Mouse (Mus musculus) lung, embryonic 15.5 days (tissue): ENCODE measurements around the gene Zic5. TPM values are rescaled to one million over a fixed set of nuclear protein-coding genes. Genes with fewer than 3 reads are reported as not detected.

Source experiments
- ATAC-seq: fragments of 200-750 bp; cut with Nextera tagmentation; 2 replicates; pipeline ENCODE4 v1.8.0; 2017; ENCODE audit warnings: moderate number of reproducible peaks, borderline replicate concordance; ENCODE audit not compliant: low FRiP score, low TSS enrichment; ENCODE audit errors: extremely low read depth
- H3K27ac ChIP-seq: fragments of 300-500 bp; sonication (generic); 2 replicates; pipeline ENCODE4 v1.5.1; 2015; ENCODE audit warnings: moderate library complexity, mild to moderate bottlenecking, inconsistent platforms
- H3K27me3 ChIP-seq: fragments of 300-500 bp; sonication (generic); 2 replicates; pipeline ENCODE4 v1.6.1; 2015; ENCODE audit warnings: inconsistent platforms
- H3K36me3 ChIP-seq: fragments of 300-500 bp; sonication (generic); 2 replicates; pipeline ENCODE4 v1.6.1; 2015; ENCODE audit warnings: inconsistent platforms
- H3K4me1 ChIP-seq: fragments of 300-500 bp; sonication (generic); 2 replicates; pipeline ENCODE4 v1.6.1; 2015; ENCODE audit warnings: inconsistent platforms
- H3K4me2 ChIP-seq: fragments of 300-500 bp; sonication (generic); 2 replicates; pipeline ENCODE4 v1.6.1; 2015; ENCODE audit warnings: inconsistent platforms, mild to moderate bottlenecking, moderate library complexity
- H3K4me3 ChIP-seq: fragments of 300-500 bp; sonication (generic); 2 replicates; pipeline ENCODE4 v1.5.1; 2015; ENCODE audit warnings: mild to moderate bottlenecking, inconsistent platforms
- H3K9ac ChIP-seq: fragments of 300-500 bp; sonication (generic); 2 replicates; pipeline ENCODE4 v1.6.1; 2015; ENCODE audit warnings: inconsistent platforms
- H3K9me3 ChIP-seq: fragments of 300-500 bp; sonication (generic); 2 replicates; pipeline ENCODE4 v1.6.1; 2016; ENCODE audit warnings: inconsistent platforms
- WGBS: fragments of 180-500 bp; shearing (Covaris S2); methylation state at CpG from one replicate; pipeline ENCODE4 v1.1.7; 2015; 5-methylcytosine and 5-hydroxymethylcytosine counted together
- polyA plus RNA-seq: library from polyadenylated mRNA; unstranded; fragments of >200 nt; fragmentation: Nextera tagmentation; extraction: Ambion mirVana; gene quantifications from 2 replicates; pipeline ENCODE4 v1.2.1, GENCODE M21; 2015

Zic5 gene
- polyA plus RNA-seq: 0.08 TPM in 1 of 2 replicates, not detected in the other

GRCm38 (mm10) chr14:122464763-122465741, at the start of gene Zic5:
Gene Zic5 (minus strand): TSS chr14:122465677.
- WGBS: under 1% methylated on average over 51 of the region's 62 CpGs
- Histone ChIP-seq H3K27me3 (peaks cover 96% of the 10 kb centered on the region), H3K4me1 (peaks cover 23% of the 10 kb centered on the region), H3K36me3 (no peaks in the 10 kb centered on the region), H3K4me2 (peak within 1 kb of the TSS; percentile 92), H3K27ac (no peak within 1 kb of the TSS), H3K9me3 (no peaks in the 10 kb centered on the region), H3K9ac (no peak within 1 kb of the TSS), H3K4me3 (peak within 1 kb of the TSS; percentile 49)
- peak; percentile 66 for ATAC-seq

GRCm38 (mm10) chr14:122513511-122514036, 48.1 kb upstream of the Zic5 start:
- Histone ChIP-seq H3K9me3 (no peaks in the 10 kb centered on the region), H3K4me2 (no peak overlapping the region), H3K36me3 (no peaks in the 10 kb centered on the region), H3K27ac (no peak overlapping the region), H3K4me1 (no peaks in the 10 kb centered on the region), H3K4me3 (no peak overlapping the region), H3K9ac (no peak overlapping the region), H3K27me3 (0 out of 2 replicates have a peak, but pooled peaks cover 16% of the 10 kb centered on the region)
- no peak; the same call in 1 of the 2 replicates for ATAC-seq
- WGBS: 19% methylated on average over 1 of the region's 1 CpGs

GRCm38 (mm10) chr14:122511519-122511918, 46.0 kb upstream of the Zic5 start:
- no peak overlapping the region for H3K27ac ChIP-seq
- H3K4me2 ChIP-seq: no peak overlapping the region
- no peaks in the 10 kb centered on the region for H3K4me1 ChIP-seq
- H3K4me3 ChIP-seq: no peak overlapping the region
- H3K27me3 ChIP-seq: 0 out of 2 replicates have a peak, but pooled peaks cover 16% of the 10 kb centered on the region
- H3K9me3 ChIP-seq: no peaks in the 10 kb centered on the region
- no peak for ATAC-seq
- H3K9ac ChIP-seq: no peak overlapping the region
- H3K36me3 ChIP-seq: no peaks in the 10 kb centered on the region
- WGBS: 40% methylated on average over 3 of the region's 3 CpGs

- H3K27ac ChIP-seq: no peak overlapping the region
- no peak overlapping the region for H3K4me2 ChIP-seq
- H3K36me3 ChIP-seq: no peaks in the 10 kb centered on the region
- no peak overlapping the region for H3K9ac ChIP-seq
- 0 out of 2 replicates have a peak, but pooled peaks cover 16% of the 10 kb centered on the region for H3K27me3 ChIP-seq
- no peaks in the 10 kb centered on the region for H3K4me1 ChIP-seq
- WGBS: 24% methylated on average over 2 of the region's 2 CpGs
- no peaks in the 10 kb centered on the region for H3K9me3 ChIP-seq
- no peak overlapping the region for H3K4me3 ChIP-seq
- ATAC-seq: no peak
Measured at GRCm38 (mm10) chr14:122509058-122509457, 43.6 kb upstream of the Zic5 start.

GRCm38 (mm10) chr14:122492015-122492414, 26.5 kb upstream of the Zic5 start:
- Histone ChIP-seq H3K27me3 (peaks cover 76% of the 10 kb centered on the region), H3K9ac (no peak overlapping the region), H3K4me2 (no peak overlapping the region)

GRCm38 (mm10) chr14:122491521-122491920, 26.0 kb upstream of the Zic5 start:
- no peak for ATAC-seq
- Histone ChIP-seq H3K9ac (no peak overlapping the region), H3K27ac (no peak overlapping the region), H3K36me3 (no peaks in the 10 kb centered on the region), H3K4me1 (0 out of 2 replicates have a peak, but pooled peaks cover 4% of the 10 kb centered on the region), H3K4me3 (no peak overlapping the region), H3K9me3 (no peaks in the 10 kb centered on the region), H3K4me2 (no peak overlapping the region), H3K27me3 (peaks cover 75% of the 10 kb centered on the region)
- WGBS: 67% methylated on average over 6 of the region's 6 CpGs

More at GRCm38 (mm10) chr14:122492015-122492414, 26.5 kb upstream of the Zic5 start:
- no peak for ATAC-seq
- H3K36me3 ChIP-seq: no peaks in the 10 kb centered on the region
- H3K27ac ChIP-seq: no peak overlapping the region
- 79% methylated on average over 1 of the region's 1 CpGs for WGBS
- H3K9me3 ChIP-seq: no peaks in the 10 kb centered on the region
- no peak overlapping the region for H3K4me3 ChIP-seq
- H3K4me1 ChIP-seq: 0 out of 2 replicates have a peak, but pooled peaks cover 4% of the 10 kb centered on the region

GRCm38 (mm10) chr14:122490441-122491328, 25.2 kb upstream of the Zic5 start, which contains the start of gene Gm10837:
Gene Gm10837 (plus strand): TSS chr14:122490586.
- Histone ChIP-seq H3K4me2 (peak within 1 kb of the TSS; percentile 44), H3K4me3 (0 out of 2 replicates have a peak within 1 kb of the TSS, but pooled peaks have one; percentile 13), H3K27me3 (peaks cover 84% of the 10 kb centered on the region), H3K4me1 (0 out of 2 replicates have a peak, but pooled peaks cover 4% of the 10 kb centered on the region), H3K9me3 (no peaks in the 10 kb centered on the region), H3K36me3 (no peaks in the 10 kb centered on the region), H3K9ac (no peak within 1 kb of the TSS), H3K27ac (no peak within 1 kb of the TSS)
- peak; percentile 27; the same call in 1 of the 2 replicates for ATAC-seq
- WGBS: 2% methylated on average over 51 of the region's 51 CpGs

GRCm38 (mm10) chr14:122489686-122490414, 24.4 kb upstream of the Zic5 start:
- H3K27ac ChIP-seq: no peak overlapping the region
- WGBS: 5% methylated on average over 12 of the region's 12 CpGs
- no peak overlapping the region for H3K9ac ChIP-seq
- no peak overlapping the region for H3K4me3 ChIP-seq
- H3K36me3 ChIP-seq: no peaks in the 10 kb centered on the region
- H3K4me1 ChIP-seq: 0 out of 2 replicates have a peak, but pooled peaks cover 4% of the 10 kb centered on the region
- no peak overlapping the region for H3K4me2 ChIP-seq
- peaks cover 88% of the 10 kb centered on the region for H3K27me3 ChIP-seq
- H3K9me3 ChIP-seq: no peaks in the 10 kb centered on the region
- no peak for ATAC-seq

GRCm38 (mm10) chr14:122489041-122489440, 23.6 kb upstream of the Zic5 start:
- WGBS: 1% methylated on average over 5 of the region's 5 CpGs
- ATAC-seq: no peak
- no peaks in the 10 kb centered on the region for H3K9me3 ChIP-seq
- no peaks in the 10 kb centered on the region for H3K36me3 ChIP-seq
- H3K27me3 ChIP-seq: peaks cover 88% of the 10 kb centered on the region
- no peak overlapping the region for H3K4me2 ChIP-seq
- H3K4me3 ChIP-seq: no peak overlapping the region
- 0 out of 2 replicates have a peak, but pooled peaks cover 4% of the 10 kb centered on the region for H3K4me1 ChIP-seq
- no peak overlapping the region for H3K27ac ChIP-seq
- no peak overlapping the region for H3K9ac ChIP-seq

- ATAC-seq: no peak
- H3K9me3 ChIP-seq: no peaks in the 10 kb centered on the region
- 1% methylated on average over 5 of the region's 5 CpGs for WGBS
Measured at GRCm38 (mm10) chr14:122487366-122487765, 21.9 kb upstream of the Zic5 start.

More at GRCm38 (mm10) chr14:122487366-122487765, 21.9 kb upstream of the Zic5 start:
- Histone ChIP-seq H3K27ac (no peak overlapping the region), H3K36me3 (no peaks in the 10 kb centered on the region), H3K9ac (no peak overlapping the region), H3K4me3 (no peak overlapping the region), H3K4me2 (no peak overlapping the region), H3K4me1 (0 out of 2 replicates have a peak, but pooled peaks cover 4% of the 10 kb centered on the region), H3K27me3 (peaks cover 88% of the 10 kb centered on the region)
